Mouse (Mus musculus) layer of hippocampus, adult 9-10 months (tissue): ENCODE measurements around the gene Cdc42ep3.

ENCODE experiments used
- DNase-seq: peaks from one replicate; pipeline ENCODE4 v3.0.0; 2022; ENCODE audit warnings: low spot score

Cdc42ep3 gene

DNA sequence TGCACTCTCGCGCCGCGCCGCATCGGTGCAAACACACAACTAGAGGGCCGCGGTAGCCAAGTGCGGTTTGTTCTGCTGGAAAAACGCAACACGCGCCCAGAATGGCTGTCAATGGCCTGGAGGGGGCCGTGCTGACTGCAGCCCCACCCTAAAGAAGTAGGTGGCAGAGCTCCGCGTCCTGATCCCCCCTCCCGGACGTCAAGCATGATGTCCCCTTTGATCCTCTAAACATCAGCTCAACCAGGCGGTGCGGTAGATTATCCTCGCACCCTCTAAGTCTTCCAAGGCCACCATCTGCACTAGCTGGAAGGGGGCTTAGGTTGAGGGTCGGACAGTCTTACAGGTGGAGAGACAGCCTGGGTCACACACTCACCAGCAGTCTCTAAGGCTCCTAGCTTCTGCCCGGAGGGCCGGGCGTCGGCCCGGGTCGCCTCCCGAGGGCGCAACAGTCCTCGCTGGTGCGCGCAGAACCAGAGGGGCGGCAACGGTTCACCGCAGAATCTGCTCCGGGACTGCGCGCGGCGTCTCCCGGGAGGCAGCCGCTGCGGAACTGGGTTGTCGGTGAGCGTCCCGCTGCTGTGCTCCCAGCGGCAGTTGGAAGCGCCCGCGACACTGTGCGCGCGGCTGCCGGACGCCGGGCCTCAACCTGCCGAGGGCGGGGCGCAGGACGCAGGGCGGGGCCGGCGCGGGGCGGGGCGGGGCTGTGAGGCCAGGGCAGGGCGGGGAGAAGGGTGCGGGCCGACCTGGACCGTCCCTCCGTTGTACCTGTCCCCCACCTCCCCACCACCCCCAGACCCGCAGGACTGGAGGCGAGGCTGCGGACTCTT is at the start of gene Cdc42ep3:
TSS of gene Cdc42ep3 (minus strand) at position 648 of the 827 bp plus-strand sequence.
- DNase-seq, result no peak

DNA sequence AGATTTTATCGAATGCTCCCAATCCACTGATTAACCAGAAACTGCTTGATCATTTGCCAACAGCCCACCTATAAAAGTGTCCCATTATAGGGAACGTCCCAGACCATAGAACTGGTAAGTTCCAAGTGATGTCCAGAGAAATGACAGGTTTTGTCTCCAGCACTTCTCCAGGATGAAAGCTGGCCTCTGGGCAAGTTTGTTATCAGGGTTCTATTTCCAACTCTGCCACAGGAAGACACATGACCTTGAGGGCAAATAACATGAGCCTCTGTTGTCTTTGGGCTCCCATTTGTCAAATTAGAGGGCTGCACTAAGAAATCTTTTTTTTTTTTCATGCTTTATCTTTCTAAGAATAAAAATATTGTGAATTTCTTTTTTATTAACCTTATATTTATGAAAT is 45.5 kb upstream of the Cdc42ep3 start:
- no peak for DNase-seq

DNA sequence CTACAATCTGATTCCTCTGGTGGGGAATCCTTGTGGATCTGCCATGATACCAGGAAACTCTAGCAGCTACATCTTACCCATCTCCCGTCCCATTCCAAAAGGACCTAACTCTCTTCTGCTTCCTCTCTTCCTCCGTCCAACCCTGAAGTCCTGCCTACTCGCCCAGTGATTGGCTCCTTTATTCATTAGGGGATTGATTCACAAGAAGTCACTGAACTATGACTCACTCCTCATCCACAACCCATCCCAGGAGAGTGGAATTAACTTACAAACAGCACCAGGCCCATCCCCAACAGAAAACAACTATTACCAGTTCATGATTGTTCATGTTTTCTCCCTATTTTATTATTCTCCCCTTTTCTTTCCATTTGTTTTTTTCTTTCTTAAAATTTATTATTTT is 43.5 kb upstream of the Cdc42ep3 start:
- DNase-seq, result no peak

DNA sequence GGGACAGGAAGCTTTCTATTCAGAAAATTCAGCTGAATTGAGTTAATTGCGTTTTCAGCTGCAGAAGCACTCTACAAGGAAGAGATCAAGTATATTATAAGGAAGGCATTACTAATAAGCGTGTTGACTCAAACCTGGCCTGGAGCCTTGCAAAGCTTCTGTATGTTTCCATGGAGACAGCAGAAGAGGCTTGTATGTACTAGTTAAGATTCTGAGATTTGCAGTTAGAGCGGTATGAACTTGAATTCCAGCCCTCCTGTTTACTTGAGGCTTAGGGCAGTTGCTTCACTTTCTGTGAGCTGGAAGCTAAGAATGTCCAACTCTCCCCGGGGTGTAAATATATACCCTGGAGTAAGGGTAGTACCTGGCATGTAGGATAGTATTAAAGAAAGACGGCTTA is 39.9 kb upstream of the Cdc42ep3 start:
- no peak for DNase-seq

DNA sequence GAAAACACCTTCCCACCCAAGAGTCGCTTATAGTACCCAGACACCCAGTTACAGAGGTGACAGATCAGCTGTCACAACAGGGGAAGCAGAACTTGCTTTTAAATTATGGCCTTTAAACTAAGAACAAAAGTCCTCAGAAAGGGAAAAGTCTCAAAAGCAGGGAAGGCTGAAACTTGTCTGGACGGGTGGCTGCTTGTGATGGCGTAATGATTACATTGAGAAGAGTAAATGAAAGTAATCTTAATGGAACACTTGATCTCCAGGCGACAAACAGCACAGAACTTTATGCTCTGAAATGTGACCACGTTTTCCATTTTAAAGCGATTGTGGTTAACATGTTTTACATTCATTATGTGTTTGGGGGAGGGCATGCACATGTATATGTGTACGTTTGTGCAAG is 39.0 kb upstream of the Cdc42ep3 start:
- no peak for DNase-seq

DNA sequence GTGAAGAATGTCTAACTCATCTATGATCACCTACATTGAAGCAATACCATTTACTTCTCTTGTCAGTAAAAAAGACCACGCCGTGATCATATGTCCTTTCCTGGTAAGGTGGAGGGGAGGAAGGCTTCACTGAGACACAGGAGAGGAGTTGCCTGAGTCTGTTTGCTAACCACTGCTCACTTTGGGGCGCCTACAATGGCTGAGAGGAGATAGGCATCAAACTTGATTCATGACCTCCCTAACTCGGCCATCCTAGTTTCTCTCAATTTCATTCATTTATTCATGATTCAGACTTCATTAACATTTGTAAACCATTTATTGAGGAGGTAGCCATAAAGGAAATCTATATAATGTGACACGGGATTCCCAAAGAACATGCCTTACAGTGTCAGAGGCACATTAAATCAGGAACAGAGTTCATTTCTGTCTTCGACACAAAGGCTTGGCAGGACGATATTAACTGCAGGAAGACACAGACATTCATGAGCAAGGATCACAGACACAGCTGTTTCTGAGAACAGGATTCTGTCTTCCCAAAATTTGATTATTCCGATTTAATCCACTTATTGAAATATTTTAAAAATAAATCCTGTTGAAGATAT is 32.7 kb upstream of the Cdc42ep3 start:
- DNase-seq, result no peak

DNA sequence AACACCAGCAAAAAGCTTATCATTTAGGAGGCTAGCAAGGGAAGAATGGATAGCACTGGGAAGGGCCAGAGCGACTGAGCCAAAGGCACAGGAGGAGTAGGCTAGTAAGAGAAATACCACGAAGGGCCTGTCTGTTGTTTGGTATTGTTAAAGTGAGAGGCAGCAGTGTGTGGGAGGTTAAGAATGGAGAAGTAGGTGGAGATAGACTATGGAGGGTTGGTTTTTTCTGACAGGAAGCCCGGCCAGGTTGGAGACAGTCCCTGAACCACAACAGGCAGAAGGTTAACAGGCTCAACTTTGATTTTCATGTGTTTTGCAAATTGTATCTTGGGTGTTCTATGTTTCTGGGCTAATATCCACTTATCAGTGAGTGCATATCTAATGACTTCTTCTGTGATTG is 26.6 kb upstream of the Cdc42ep3 start:
- no peak for DNase-seq

DNA sequence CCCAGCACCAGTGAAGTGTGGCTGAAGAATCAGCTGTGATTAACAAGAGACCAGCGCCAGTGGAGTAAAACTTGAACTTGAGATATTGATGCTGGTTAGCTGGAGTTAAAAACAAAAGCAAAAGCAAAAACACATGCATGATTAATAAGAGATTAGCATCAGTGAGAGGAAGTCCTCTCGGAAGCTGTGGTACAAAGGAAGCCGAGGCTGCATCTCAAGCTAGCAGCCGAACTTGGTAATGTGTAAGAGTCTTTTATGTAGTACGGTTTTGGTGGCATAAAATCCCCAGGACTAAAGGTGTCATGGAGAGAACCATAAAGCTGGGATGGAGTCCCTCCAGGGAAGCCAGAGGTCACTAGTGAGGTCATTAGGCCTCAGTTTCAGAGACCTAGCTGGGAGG is 24.3 kb upstream of the Cdc42ep3 start:
- no peak for DNase-seq

DNA sequence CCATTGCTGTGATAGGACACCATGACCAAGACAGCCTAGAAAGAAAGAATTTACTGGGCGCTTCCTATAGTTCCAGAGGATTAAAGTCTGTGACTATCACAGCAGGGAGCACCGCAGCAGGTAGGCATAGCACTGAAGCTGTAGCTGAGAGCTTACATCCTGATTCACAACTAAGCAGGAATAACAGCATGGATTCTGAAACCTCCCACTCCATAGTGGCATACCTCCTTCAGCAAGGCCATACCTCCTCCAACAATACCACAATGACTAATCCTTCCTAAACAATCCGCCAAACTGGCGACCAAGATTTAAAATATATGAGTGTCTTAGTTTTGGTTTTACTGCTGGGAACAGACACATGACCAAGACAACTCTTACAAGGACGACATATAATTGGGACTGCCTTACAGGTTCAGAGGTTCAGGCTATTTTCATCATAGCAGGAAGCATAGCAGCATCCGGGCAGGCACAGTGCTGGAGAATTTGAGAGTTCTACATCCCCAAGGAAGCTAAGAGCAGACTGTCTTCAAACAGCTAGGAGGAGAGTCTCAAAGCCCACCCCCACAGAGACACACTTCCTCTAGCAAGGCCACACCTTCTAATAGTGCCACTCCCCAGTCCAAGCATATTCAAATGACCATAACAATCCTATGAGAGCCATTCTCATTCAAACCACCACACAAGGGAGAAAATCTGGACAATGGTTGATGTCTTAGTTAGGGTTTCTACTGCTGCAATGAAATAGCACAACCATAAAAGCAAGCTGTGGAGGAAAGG is 21.7 kb upstream of the Cdc42ep3 start:
- DNase-seq, result no peak

DNA sequence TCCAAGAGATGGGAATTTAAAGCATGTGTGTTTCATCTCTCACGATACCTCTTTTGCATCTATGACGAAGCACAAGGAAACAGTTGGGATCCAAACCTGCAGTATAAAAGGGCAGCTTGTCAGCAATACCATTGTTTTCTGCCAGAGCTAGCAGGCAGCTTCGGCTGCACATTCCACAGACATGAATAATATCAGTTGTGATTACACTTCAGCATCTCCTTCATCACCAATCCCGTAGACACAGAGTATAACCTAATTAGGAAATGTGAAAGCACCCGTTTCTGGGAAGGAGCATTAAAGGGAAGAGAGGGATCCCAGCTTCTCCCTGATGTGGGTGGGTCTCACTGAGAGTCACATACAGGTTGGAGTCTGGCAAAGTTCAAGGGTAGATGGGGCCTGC is 18.1 kb upstream of the Cdc42ep3 start:
- DNase-seq, result no peak

DNA sequence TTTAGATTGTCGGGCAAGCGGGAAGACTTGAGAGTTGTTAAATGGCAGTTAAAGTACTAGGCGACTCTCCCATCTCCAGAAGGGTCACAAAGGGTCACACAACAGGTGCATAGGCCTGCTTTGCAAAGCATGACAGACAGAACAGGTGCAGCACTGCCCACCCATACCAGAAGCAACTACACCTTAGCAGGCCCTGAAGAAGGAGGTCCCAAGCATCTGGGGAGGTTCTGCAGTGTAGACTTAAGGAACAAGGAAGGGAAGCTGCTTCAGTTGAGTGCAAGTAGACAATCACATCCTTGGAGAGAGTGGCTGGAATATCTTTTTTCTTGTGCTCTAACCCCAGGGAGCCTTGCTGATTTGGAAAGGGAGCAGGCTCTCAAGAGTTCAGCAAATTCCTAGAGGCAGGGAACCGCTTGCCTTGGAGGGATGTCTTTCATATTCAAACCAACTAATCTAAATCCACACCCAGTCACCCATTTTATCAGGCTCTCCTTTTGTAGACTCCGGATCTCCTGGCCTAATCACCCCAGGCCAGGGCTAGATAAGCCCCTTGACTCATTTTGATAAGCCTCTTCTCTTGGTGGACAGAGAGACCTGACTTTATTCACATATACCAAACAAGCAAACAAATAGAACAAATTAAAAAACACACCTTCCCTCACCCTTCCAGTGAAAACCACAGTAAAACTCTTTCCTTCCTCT is 10.0 kb upstream of the Cdc42ep3 start:
- DNase-seq, result no peak

DNA sequence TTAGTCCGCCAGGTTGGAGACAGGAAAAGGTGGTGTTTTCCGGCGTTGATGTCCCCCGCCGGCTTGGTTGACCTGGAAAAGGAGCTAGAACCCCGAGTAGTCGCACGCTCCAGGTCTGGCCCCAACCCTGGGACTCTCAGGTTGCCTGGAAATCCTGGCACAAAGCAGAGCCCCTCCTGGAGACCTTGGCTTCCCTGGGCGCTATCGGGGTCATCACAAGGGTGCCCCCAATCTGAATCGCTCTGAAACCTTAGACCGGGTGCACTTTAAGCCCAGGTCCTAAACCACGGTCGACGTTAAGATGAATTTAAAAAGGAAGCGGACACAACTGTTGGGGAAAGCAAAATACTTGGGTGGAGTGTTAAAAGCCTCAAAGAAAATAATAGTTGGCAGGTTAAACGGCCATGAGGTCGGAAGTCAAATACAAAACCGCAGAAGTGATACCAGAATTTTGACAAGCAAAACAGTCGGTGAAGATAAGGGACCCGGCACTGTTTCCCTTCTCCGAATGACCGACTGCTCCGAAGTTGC is 1.2 kb upstream of the Cdc42ep3 start:
- no peak for DNase-seq

DNA sequence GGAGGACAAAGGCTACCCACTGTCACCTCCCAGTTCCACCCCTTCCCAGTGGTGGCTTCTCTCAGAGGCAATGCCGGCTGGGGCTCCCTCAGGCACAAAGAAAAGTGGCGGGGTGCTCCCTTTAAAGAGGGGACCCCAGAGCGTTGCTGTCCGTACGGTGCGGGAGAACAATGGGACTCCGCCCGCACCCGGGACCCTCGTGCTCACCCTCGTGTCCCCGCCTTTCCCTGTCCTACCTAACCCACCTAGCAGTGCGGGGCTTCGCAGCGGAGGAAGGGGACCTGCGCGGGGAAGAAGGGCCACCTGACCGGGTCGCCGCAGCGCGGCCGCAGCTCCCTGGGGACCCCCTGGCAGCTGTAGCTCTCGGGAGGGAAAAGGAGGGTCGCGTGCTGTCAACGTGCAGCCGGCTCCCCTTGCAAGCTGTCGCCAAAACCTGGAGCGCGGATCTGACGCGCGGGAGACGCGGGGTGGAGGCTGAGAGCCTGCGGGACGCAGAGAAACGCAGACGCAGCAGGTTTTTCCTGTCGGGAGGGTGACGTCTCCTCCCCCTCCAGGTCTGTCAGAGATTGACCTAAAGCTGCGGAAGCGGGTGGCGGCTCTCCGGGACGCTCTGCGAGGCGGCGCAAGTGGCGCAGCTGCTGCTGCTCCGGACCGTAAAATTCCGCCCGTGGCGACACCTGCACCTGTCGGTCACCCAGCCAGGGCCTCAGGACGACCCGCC is 540 bp upstream of the Cdc42ep3 start:
- no peak for DNase-seq

DNA sequence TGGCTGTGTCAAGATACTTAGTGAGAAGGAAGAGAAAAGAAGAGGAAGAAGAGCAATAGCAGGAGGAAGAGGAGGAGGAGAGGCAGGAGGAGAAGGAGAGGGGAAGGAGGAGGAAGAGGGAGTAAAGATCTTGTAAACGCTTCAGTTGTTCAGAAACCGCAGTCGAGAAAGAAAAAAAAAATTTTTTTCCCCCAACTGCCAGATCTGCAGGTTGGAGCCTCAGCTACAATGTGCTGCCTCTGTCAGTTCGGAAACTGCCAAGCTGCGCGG is 782 bp downstream of the Cdc42ep3 start:
- no peak for DNase-seq

DNA sequence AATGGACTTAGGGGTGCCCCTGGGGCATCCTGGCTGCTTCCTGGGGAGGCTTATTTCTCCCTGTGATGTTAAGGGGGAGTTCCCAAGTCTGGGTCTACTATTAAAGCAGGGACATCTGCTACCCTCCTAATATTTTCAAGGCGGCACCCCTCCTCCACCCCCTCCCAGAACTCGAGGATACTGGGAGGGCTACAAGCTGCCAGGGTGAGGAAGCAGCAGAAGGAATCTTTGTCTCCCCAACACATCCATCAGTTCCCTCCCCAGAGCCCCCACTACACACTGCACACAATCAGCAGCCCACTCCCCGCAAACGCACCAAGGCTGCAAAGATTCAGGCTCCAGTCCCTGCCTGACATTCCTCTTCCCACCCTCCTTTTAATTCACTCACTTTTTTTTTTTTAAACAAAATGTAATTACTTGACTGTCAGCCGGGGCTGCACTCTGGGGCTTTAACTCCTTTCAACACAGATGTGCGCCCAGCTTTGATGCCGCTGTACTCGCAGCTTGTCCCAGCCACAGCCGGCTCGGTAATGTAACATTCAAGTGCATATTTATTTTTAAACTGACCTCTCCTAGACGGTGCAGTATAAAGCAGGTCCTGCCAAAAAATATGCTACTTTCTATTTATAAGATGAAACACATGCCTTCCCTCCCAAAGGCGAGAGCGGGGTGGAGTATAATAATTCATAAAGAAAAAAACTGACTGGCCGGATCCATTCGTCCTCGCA is 1.3 kb downstream of the Cdc42ep3 start:
- no peak for DNase-seq

DNA sequence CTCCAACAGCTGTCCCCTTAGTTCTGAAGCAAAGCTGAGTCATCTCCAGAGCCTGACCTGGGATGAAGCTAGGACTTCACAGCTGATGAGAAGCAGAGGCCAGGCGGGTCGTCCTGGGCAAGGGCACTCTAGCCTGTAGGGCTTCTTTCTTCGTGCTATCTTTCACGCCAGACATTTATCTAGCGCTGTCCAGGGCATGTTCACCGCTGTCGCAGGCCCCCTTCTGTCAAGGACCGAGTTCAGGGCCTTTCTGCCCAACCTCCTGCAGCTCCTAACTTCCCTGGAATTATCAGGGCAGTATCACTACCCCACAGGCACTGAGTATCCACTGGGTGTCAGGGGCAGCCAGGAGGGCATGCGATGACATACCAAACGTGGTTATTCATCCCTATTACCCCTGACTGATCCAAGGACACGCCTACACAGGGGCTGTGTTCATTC is 4.1 kb downstream of the Cdc42ep3 start:
- DNase-seq, result no peak

DNA sequence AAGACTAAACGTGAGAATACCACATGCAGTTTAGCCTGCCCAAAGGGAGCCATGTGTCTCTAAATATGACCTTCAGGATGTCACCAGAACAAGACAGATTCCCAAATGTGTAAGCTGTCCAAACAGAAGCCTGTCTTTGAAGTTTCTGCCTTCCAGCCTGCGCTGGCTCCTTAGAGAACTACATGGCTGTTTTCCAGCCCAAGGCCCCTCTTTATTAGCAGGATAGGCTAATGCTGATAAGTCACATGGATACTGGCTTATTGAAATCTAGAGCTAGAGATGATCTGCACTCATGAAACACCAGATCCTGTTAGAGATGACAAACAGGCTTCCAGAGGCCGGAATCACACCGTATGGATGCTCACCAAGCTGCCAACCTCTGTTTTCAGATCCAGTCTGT is 5.5 kb downstream of the Cdc42ep3 start:
- no peak for DNase-seq

DNA sequence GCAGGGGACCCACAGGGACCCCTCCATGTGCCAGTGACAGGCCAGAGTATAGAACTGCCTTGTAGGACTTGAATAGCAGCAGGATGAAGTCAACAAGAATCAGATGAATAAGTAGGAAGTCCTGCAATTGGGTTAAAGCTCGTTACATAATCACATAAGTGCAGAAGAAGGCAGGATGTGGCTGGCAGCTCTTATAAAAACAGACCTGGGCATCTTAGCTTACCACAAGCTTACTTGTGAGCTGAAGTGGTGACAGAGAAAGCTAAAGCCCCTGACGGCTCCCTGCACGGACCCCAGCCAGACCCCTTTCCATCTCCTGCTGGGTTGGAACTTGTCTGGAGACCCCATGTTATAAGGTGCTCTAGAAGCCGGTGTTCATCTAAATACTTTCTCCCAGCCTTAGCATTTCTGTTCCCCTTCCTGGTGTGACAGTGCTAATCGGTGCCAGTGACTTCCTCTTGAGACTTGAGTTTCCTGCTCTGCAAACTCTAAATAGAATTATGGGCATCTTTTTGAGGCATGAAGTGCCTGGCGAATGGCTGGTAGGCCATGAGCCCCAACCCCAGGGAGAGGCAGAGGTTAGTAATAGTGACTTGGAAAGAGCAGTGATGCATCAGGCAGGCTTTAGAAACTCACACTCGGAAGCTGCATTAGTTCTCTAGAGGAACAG is 6.8 kb downstream of the Cdc42ep3 start:
- no peak for DNase-seq

DNA sequence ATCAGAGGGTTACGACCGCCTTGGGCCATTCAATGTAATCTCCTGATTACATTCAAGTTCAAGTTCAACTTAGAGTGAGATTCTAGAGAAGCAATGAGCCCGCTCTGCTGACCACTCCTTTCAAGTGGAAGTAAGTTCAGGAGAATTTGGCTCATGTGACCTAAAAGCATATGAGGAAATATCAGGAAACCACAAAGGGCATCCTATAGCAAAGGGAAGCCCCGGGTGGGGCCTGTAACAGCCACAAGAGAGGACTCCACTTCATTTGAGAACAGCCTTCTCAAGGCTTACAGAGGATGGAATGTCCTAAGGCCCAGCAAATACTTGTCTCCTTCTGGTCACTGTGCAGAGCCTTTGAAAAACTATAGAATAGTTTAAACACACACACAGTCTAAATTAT is 7.6 kb downstream of the Cdc42ep3 start:
- no peak for DNase-seq

DNA sequence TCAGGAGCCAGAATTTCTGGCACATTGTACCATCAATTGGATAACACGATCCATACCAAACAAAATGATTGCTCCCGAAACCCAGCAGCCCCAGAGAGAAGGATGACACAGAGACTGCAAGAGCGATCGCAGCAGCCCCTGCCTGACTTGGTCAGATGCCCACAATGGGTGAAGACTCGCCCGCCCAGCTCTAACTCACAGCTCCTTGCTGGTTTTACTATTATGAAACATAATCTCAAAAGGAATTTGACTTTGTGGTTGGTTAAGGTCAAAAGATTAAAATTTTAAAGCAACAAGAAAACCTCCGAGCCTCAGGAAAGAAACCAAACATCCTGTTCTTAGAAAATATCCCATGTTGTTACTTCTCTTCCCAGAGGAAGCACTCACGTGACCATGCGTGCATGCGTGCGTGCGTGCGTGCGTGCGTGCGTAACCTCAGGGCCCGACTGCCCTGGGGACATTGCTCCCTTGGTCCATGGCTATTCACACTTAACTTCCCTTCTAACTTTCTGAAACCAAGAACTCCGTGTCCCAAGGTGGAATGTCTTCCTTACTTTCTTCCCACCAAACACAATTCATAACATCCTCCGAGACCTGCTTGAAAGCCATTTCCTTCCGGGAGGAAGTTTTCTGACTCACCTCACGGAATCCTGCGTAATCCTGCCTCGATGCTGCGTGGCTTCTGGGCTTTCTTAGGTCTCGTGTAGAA is 9.7 kb downstream of the Cdc42ep3 start:
- no peak for DNase-seq
